Mouse (Mus musculus): ENCODE results near the gene Trim31.

DNA sequence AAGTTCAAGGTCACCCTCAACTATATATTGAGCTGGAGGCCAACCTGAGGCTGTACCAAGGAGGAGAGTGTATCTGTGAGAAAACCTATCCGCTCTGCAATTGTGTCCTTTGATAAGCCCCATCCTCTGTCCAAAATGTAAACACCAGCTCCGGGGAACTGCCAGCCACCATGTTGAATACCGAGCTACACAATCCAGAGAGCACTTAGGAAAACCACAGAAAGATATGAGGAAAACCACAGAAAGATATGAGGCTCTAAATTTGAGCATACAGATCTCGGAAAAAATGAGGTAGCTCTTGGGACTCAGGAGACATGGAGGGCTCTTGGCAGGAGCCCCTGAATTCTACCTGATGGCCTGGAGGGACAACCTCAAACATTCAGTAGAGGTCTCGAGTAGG lies 4.5 kb upstream of the Trim31 start:
- no peak for TF ChIP-seq CTCF (IDR thresholded peaks at IDR 0.05; ENCODE audit: low read depth)
- TF ChIP-seq EP300 (IDR thresholded peaks at IDR 0.05; ENCODE audit: low read depth): no peak

Data from liver, embryonic 14.5 days (tissue).